Comparison of ENCODE assay signal across 14 mouse cellular contexts in genomic region chr5:132249523-132249922, GRCm38 (mm10).
DNase-seq lines count a peak whose midpoint lies in the region; ATAC-seq lines count a peak whose summit lies in the region.
"Had no signal": no experiment of that assay in that cellular context is flagged by ENCODE, and none has a peak within 500 bp of the region (broad histone marks: within the 10 kb centered on the region; RNA-seq: fewer than 3 reads in every experiment).

No protein-coding gene starts in this region.

- H3K4me1 ChIP-seq in hindbrain, embryonic 13.5 days (replicated peaks), result peaks cover 25% of the 10 kb centered on the region
- peaks cover 17% of the 10 kb centered on the region for H3K4me1 ChIP-seq in hindbrain, embryonic 10.5 days (replicated peaks)

- no peak for ATAC-seq in hindbrain, embryonic 13.5 days (ENCODE audit: low FRiP score)
- ATAC-seq: inflammation-experienced regulatory T-cells, adult 6 months had no signal

- H3K27me3 ChIP-seq in hindbrain, embryonic 13.5 days, result no peaks in the 10 kb centered on the region
- H3K27me3 ChIP-seq in hindbrain, embryonic 10.5 days (ENCODE audit: insufficient read depth, poor library complexity, severe bottlenecking), result no peaks in the 10 kb centered on the region
- H3K27me3 ChIP-seq: CH12.LX; limb, embryonic 12.5 days had no signal

- H3K4me2 ChIP-seq in hindbrain, embryonic 13.5 days, result no peak overlapping the region
- H3K4me2 ChIP-seq: limb, embryonic 12.5 days had no signal

- no peak for DNase-seq in hindbrain, embryonic 10.5 days (ENCODE audit: low spot score)
- peak; percentile 70 to 77 for DNase-seq in layer of hippocampus, adult 18-20 months (ENCODE audit: low spot score in 2 of 2)
- DNase-seq in left cerebral cortex, postnatal 10 days (ENCODE audit: extremely low spot score in 1 of 2, low spot score in 2 of 2), result peak; percentile 60 to 68
- DNase-seq in adrenal gland, postnatal 10 days, result no peak
- no peak for DNase-seq in neural tube, embryonic 10.5 days (ENCODE audit: extremely low spot score, low spot score)
- no peak for DNase-seq in thymus, adult 18-20 months
- DNase-seq: cerebellum, postnatal 36 days; midbrain, embryonic 14.5 days had no signal

- no peak overlapping the region for H3K27ac ChIP-seq in hindbrain, embryonic 13.5 days
- H3K27ac ChIP-seq in hindbrain, embryonic 10.5 days, result no peak overlapping the region
- H3K27ac ChIP-seq: heart, embryonic 10.5 days; limb, embryonic 12.5 days had no signal

- 0 out of 2 replicates have a peak overlapping the region, but pooled peaks have one; percentile 9 for H3K9ac ChIP-seq in hindbrain, embryonic 13.5 days
- H3K9ac ChIP-seq: limb, embryonic 12.5 days had no signal

- 56% methylated on average over 11 of the region's 11 CpGs for WGBS in hindbrain, embryonic 13.5 days
- WGBS in hindbrain, embryonic 10.5 days, result 69% methylated on average over 11 of the region's 11 CpGs

- intact Hi-C loops in left cerebral cortex, postnatal 10 days (cut with DNase I), result no loop called here

- no peaks in the 10 kb centered on the region for H3K9me3 ChIP-seq in hindbrain, embryonic 13.5 days
- H3K9me3 ChIP-seq in hindbrain, embryonic 10.5 days, result no peaks in the 10 kb centered on the region
- H3K9me3 ChIP-seq: heart, embryonic 10.5 days; limb, embryonic 12.5 days had no signal

- H3K36me3 ChIP-seq in hindbrain, embryonic 13.5 days, result no peaks in the 10 kb centered on the region
- H3K36me3 ChIP-seq in hindbrain, embryonic 10.5 days, result no peaks in the 10 kb centered on the region
- H3K36me3 ChIP-seq: heart, embryonic 10.5 days; limb, embryonic 12.5 days had no signal

- no peak overlapping the region for H3K4me3 ChIP-seq in hindbrain, embryonic 13.5 days
- H3K4me3 ChIP-seq in hindbrain, embryonic 10.5 days, result no peak overlapping the region
- H3K4me3 ChIP-seq: erythroblast, embryonic 14.5 days; heart, embryonic 10.5 days; limb, embryonic 12.5 days had no signal

Comparison
In these comparisons a context has a peak if more than half of its experiments do, and no peak if none do; other contexts are left out.
1. DNase-seq: peak in layer of hippocampus, adult 18-20 months (2 of 2) and left cerebral cortex, postnatal 10 days (2 of 2); none in hindbrain, embryonic 10.5 days (single experiment), adrenal gland, postnatal 10 days (single experiment), neural tube, embryonic 10.5 days (single experiment) and thymus, adult 18-20 months (0 of 2).